Mouse (Mus musculus) hematopoietic multipotent progenitor cell, adult 10-12 weeks (in vitro differentiated cells): ENCODE results near the gene Olfr1115. TPM values are rescaled to one million over a fixed set of nuclear protein-coding genes. Genes with fewer than 3 reads are reported as not detected.

Source experiments
- polyA plus RNA-seq: library from polyadenylated mRNA; stranded (reverse); fragments of >175 nt; gene quantifications from 2 replicates; pipeline ENCODE4 v1.2.3, GENCODE M21; 2012; ENCODE audit warnings: low replicate concordance

Gene Olfr1115
- not detected in 2 replicates for polyA plus RNA-seq

DNA sequence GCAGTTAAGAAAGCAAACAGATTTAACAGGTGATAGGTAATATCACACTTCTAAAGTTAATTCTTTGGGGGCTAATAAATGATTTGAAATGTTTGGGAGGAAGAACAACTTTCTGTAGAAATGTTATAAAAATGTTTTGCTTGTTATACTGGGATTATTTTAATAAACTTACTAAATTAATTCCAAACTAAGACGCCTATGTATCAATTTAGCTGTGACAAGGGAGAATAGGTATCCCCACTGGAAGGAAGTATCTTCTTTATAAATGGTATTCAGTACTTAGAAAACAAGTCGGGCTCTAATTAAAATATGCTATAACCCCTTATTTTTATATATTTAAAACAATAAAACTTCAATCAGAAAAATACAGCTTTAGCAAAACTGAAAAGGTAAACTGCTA, at the start of gene Olfr1115:
Olfr1115 (plus strand) TSS at position 301 of the 400 bp plus-strand sequence.

DNA sequence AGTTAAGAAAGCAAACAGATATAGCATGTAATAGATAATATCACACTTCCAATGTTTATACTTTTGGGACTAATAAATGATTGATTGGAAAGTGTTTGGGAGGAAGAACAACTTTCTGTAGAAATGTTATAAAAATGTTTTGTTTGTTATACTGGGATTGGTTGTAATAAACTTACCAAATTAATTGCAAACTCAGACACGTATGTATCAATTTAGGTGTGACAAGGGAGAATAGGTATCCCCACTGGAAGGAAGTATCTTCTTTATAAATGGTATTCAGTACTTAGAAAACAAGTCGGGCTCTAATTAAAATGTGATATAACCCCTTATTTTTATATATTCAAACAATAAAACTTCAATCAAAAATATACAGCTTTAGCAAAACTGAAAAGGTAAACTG, 39.1 kb upstream of the Olfr1115 start, which contains the start of gene Olfr1113:
Olfr1113 (plus strand) TSS at position 301 of the 400 bp plus-strand sequence.

DNA sequence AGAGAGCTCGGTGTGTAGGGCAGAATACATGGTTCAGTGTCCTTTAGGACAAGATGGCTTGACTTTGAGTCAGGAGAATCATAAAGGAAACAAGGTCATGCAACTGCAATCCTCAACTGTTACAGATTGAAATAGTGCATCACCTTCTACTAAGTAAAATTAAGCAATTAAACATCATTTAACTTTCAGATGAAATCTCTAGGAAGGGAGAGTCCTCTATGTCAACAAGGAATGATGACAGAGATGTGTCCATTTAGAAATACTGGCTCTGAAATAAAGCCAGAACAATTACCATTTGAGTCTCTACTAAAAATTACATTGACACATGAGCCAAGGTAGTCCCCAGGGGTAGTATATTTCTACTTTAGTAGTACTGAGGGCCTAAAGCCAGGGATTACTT, 19.4 kb downstream of the Olfr1115 start, which contains the start of gene Olfr1116:
Olfr1116 (plus strand) TSS at position 301 of the 400 bp plus-strand sequence.

Other genes with a start within 250 kb of the Olfr1115 start
- gene Olfr1102, start 249.6 kb upstream of the Olfr1115 start, polyA plus RNA-seq = not detected in 2 replicates
- gene Olfr1104, start 220.9 kb upstream of the Olfr1115 start, polyA plus RNA-seq = not detected in 2 replicates
- gene Olfr1105, start 211.5 kb upstream of the Olfr1115 start, polyA plus RNA-seq = not detected in 2 replicates
- gene Olfr1106, start 195.7 kb upstream of the Olfr1115 start, polyA plus RNA-seq = 0.15 TPM in 1 of 2 replicates, not detected in the other
- gene Olfr1107, start 172.2 kb upstream of the Olfr1115 start, polyA plus RNA-seq = not detected in 2 replicates
- gene Olfr1109, start 152.0 kb upstream of the Olfr1115 start, polyA plus RNA-seq = not detected in 2 replicates
- gene Olfr259, start 133.4 kb upstream of the Olfr1115 start, polyA plus RNA-seq = not detected in 2 replicates
- not detected in 2 replicates for gene Olfr1110, start 107.7 kb upstream of the Olfr1115 start, polyA plus RNA-seq
- not detected in 2 replicates for gene Olfr1111, start 95.4 kb upstream of the Olfr1115 start, polyA plus RNA-seq
- gene Olfr1112, start 60.2 kb upstream of the Olfr1115 start, polyA plus RNA-seq = not detected in 2 replicates
- not detected in 2 replicates for gene Olfr1113, start 39.0 kb upstream of the Olfr1115 start, polyA plus RNA-seq
- not detected in 2 replicates for gene Olfr1116, start 19.5 kb downstream of the Olfr1115 start, polyA plus RNA-seq
- not detected in 2 replicates for gene Olfr1118, start 59.6 kb downstream of the Olfr1115 start, polyA plus RNA-seq
- not detected in 2 replicates for gene Olfr1120, start 106.8 kb downstream of the Olfr1115 start, polyA plus RNA-seq
- not detected in 2 replicates for gene Olfr1121, start 121.9 kb downstream of the Olfr1115 start, polyA plus RNA-seq
- gene Olfr1122, start 137.8 kb downstream of the Olfr1115 start, polyA plus RNA-seq = 0.23 TPM in 1 of 2 replicates, not detected in the other
- not detected in 2 replicates for gene Olfr1123, start 168.6 kb downstream of the Olfr1115 start, polyA plus RNA-seq
- gene Olfr1124, start 182.3 kb downstream of the Olfr1115 start, polyA plus RNA-seq = not detected in 2 replicates
- gene Olfr1126, start 205.9 kb downstream of the Olfr1115 start, polyA plus RNA-seq = not detected in 2 replicates
- gene Pramel7, start 249.1 kb downstream of the Olfr1115 start, polyA plus RNA-seq = not detected in 2 replicates